Mouse (Mus musculus) forebrain, embryonic 14.5 days (tissue): ENCODE data around the gene Tmem136. TPM values are rescaled to one million over a fixed set of nuclear protein-coding genes. Genes with fewer than 3 reads are reported as not detected.
A peak's percentile ranks its signal among the peaks of the same experiment; 100 is the strongest.

ENCODE experiments used
- ATAC-seq: fragments of 200-750 bp; cut with Nextera tagmentation; 2 replicates; pipeline ENCODE4 v1.8.0; 2017; ENCODE audit warnings: mild to moderate bottlenecking, moderate library complexity
- DNase-seq: peaks from one replicate; pipeline ENCODE4 v3.0.0-alpha.2; 2015; ENCODE audit warnings: low spot score
- H3K27ac ChIP-seq: fragments of 300-500 bp; sonication (generic); 2 replicates; pipeline ENCODE4 v1.5.1; 2014; ENCODE audit warnings: low read depth, mild to moderate bottlenecking, control low read depth, low read length, moderate library complexity
- H3K27me3 ChIP-seq: fragments of 300-500 bp; sonication (generic); replicated peaks from 2 replicates; pipeline ENCODE4 v1.6.1; 2014; ENCODE audit warnings: low read length, control low read depth, mixed read lengths; ENCODE audit not compliant: control insufficient read depth, insufficient read depth
- H3K36me3 ChIP-seq: fragments of 300-500 bp; sonication (generic); 2 replicates; pipeline ENCODE4 v1.6.1; 2014; ENCODE audit warnings: low read length, control low read depth; ENCODE audit not compliant: control insufficient read depth, insufficient read depth
- H3K4me1 ChIP-seq: fragments of 300-500 bp; sonication (generic); 2 replicates; pipeline ENCODE4 v1.6.1; 2014; ENCODE audit warnings: antibody characterized with exemption, low read length, control low read depth; ENCODE audit not compliant: control insufficient read depth, insufficient read depth
- H3K4me2 ChIP-seq: fragments of 300-500 bp; sonication (generic); 2 replicates; pipeline ENCODE4 v1.6.1; 2014; ENCODE audit warnings: mild to moderate bottlenecking, control low read depth, low read length
- H3K4me3 ChIP-seq: fragments of 300-500 bp; sonication (generic); 2 replicates; pipeline ENCODE4 v1.5.1; 2014; ENCODE audit warnings: low read depth, low read length, control low read depth
- H3K9ac ChIP-seq: fragments of 300-500 bp; sonication (generic); 2 replicates; pipeline ENCODE4 v1.6.1; 2014; ENCODE audit warnings: mild to moderate bottlenecking, low read length, control low read depth, moderate library complexity
- H3K9me3 ChIP-seq: fragments of 300-500 bp; sonication (generic); replicated peaks from 2 replicates; pipeline ENCODE4 v1.6.1; 2016; ENCODE audit warnings: low read length, control low read depth, mixed read lengths; ENCODE audit not compliant: control insufficient read depth
- WGBS: fragments of 180-500 bp; shearing (Covaris S2); extraction: QIAGEN DNeasy Blood & Tissue Kit; methylation state at CpG from one replicate; pipeline ENCODE4 v1.1.7; 2014; 5-methylcytosine and 5-hydroxymethylcytosine counted together
- polyA plus RNA-seq: library from polyadenylated mRNA; unstranded; fragments of >200 nt; fragmentation: Nextera tagmentation; extraction: Ambion mirVana; gene quantifications from 2 replicates; pipeline ENCODE4 v1.2.1, GENCODE M21; 2014

Tmem136 gene
- polyA plus RNA-seq, 1 experiment from 2014 or later: 9.2 TPM

- H3K4me3 ChIP-seq: no peak overlapping the region
- DNase-seq: no peak
- no peak overlapping the region for H3K27ac ChIP-seq
- H3K36me3 ChIP-seq: no peaks in the 10 kb centered on the region
- no peaks in the 10 kb centered on the region for H3K9me3 ChIP-seq
- no peaks in the 10 kb centered on the region for H3K27me3 ChIP-seq
- no peak overlapping the region for H3K4me2 ChIP-seq
- no peak overlapping the region for H3K9ac ChIP-seq
- ATAC-seq: no peak
- H3K4me1 ChIP-seq: no peaks in the 10 kb centered on the region
These were observed 20.0 kb downstream of the Tmem136 start for GRCm38 (mm10) chr9:43096337-43096736.

- 87% methylated on average over 4 of the region's 4 CpGs for WGBS
- H3K4me2 ChIP-seq: no peak overlapping the region
- no peak overlapping the region for H3K27ac ChIP-seq
- DNase-seq: no peak
- no peaks in the 10 kb centered on the region for H3K9me3 ChIP-seq
- no peaks in the 10 kb centered on the region for H3K27me3 ChIP-seq
- no peaks in the 10 kb centered on the region for H3K36me3 ChIP-seq
- no peaks in the 10 kb centered on the region for H3K4me1 ChIP-seq
- no peak for ATAC-seq
- H3K4me3 ChIP-seq: no peak overlapping the region
- no peak overlapping the region for H3K9ac ChIP-seq
These were observed 21.5 kb downstream of the Tmem136 start for GRCm38 (mm10) chr9:43094828-43095227.

- WGBS: 78% methylated on average over 3 of the region's 3 CpGs
- H3K9ac ChIP-seq: no peak overlapping the region
- no peak overlapping the region for H3K4me2 ChIP-seq
- H3K4me3 ChIP-seq: no peak overlapping the region
- no peaks in the 10 kb centered on the region for H3K27me3 ChIP-seq
- no peaks in the 10 kb centered on the region for H3K36me3 ChIP-seq
- no peak for ATAC-seq
- no peaks in the 10 kb centered on the region for H3K9me3 ChIP-seq
- H3K27ac ChIP-seq: no peak overlapping the region
- peak; percentile 70 for DNase-seq
- no peaks in the 10 kb centered on the region for H3K4me1 ChIP-seq
These were observed 22.6 kb downstream of the Tmem136 start for GRCm38 (mm10) chr9:43093803-43094202.

- Histone ChIP-seq H3K4me1 (no peaks in the 10 kb centered on the region), H3K9me3 (no peaks in the 10 kb centered on the region), H3K27me3 (no peaks in the 10 kb centered on the region), H3K27ac (no peak overlapping the region), H3K4me2 (no peak overlapping the region), H3K9ac (no peak overlapping the region), H3K4me3 (no peak overlapping the region), H3K36me3 (no peaks in the 10 kb centered on the region)
- DNase-seq: no peak
- ATAC-seq: no peak
- 100% methylated on average over 1 of the region's 1 CpGs for WGBS
These were observed 30.6 kb downstream of the Tmem136 start for GRCm38 (mm10) chr9:43085686-43086285.

- no peak for DNase-seq
- WGBS: 85% methylated on average over 7 of the region's 7 CpGs
- Histone ChIP-seq H3K27ac (no peak overlapping the region), H3K9ac (no peak overlapping the region), H3K27me3 (no peaks in the 10 kb centered on the region), H3K4me1 (no peaks in the 10 kb centered on the region), H3K4me2 (no peak overlapping the region), H3K4me3 (no peak overlapping the region), H3K36me3 (no peaks in the 10 kb centered on the region), H3K9me3 (no peaks in the 10 kb centered on the region)
- no peak for ATAC-seq
These were observed 31.6 kb downstream of the Tmem136 start for GRCm38 (mm10) chr9:43084496-43085362.

- H3K4me3 ChIP-seq: no peak overlapping the region
- no peak overlapping the region for H3K4me2 ChIP-seq
- H3K4me1 ChIP-seq: no peaks in the 10 kb centered on the region
- 19% methylated on average over 7 of the region's 7 CpGs for WGBS
- no peak overlapping the region for H3K27ac ChIP-seq
- no peak overlapping the region for H3K9ac ChIP-seq
- H3K36me3 ChIP-seq: no peaks in the 10 kb centered on the region
- no peaks in the 10 kb centered on the region for H3K9me3 ChIP-seq
- DNase-seq: no peak
- no peaks in the 10 kb centered on the region for H3K27me3 ChIP-seq
- no peak for ATAC-seq
These were observed 32.8 kb downstream of the Tmem136 start for GRCm38 (mm10) chr9:43083441-43084055.

GRCm38 (mm10) chr9:43078711-43079110 lies 37.7 kb downstream of the Tmem136 start:
- no peak overlapping the region for H3K9ac ChIP-seq
- H3K4me3 ChIP-seq: no peak overlapping the region
- no peak overlapping the region for H3K27ac ChIP-seq
- 94% methylated on average over 3 of the region's 3 CpGs for WGBS
- ATAC-seq: no peak
- H3K4me2 ChIP-seq: no peak overlapping the region
- no peak for DNase-seq
- H3K9me3 ChIP-seq: no peaks in the 10 kb centered on the region
- H3K27me3 ChIP-seq: no peaks in the 10 kb centered on the region
- no peaks in the 10 kb centered on the region for H3K36me3 ChIP-seq
- H3K4me1 ChIP-seq: no peaks in the 10 kb centered on the region

- H3K27me3 ChIP-seq: no peaks in the 10 kb centered on the region
- ATAC-seq: no peak
- H3K27ac ChIP-seq: no peak overlapping the region
- no peak overlapping the region for H3K4me3 ChIP-seq
- no peak overlapping the region for H3K9ac ChIP-seq
- no peaks in the 10 kb centered on the region for H3K9me3 ChIP-seq
- no peak for DNase-seq
- H3K4me2 ChIP-seq: no peak overlapping the region
- no peaks in the 10 kb centered on the region for H3K36me3 ChIP-seq
- 74% methylated on average over 7 of the region's 7 CpGs for WGBS
- peaks cover 6% of the 10 kb centered on the region; the same call in 1 of the 2 replicates for H3K4me1 ChIP-seq
These were observed 40.2 kb downstream of the Tmem136 start for GRCm38 (mm10) chr9:43076163-43076562.

GRCm38 (mm10) chr9:43074611-43075010 lies 41.8 kb downstream of the Tmem136 start:
- Histone ChIP-seq H3K36me3 (no peaks in the 10 kb centered on the region), H3K9me3 (no peaks in the 10 kb centered on the region), H3K9ac (no peak overlapping the region), H3K4me1 (peaks cover 6% of the 10 kb centered on the region; the same call in 1 of the 2 replicates), H3K27me3 (no peaks in the 10 kb centered on the region), H3K4me3 (no peak overlapping the region), H3K27ac (no peak overlapping the region), H3K4me2 (no peak overlapping the region)
- WGBS: 100% methylated on average over 1 of the region's 1 CpGs
- DNase-seq (no peak), ATAC-seq (no peak)
